Mouse (Mus musculus) C2C12 (cell line): ENCODE data around the gene Stag1. TPM values are rescaled to one million over a fixed set of nuclear protein-coding genes. Genes with fewer than 3 reads are reported as not detected.

Source experiments
- H3K27me3 ChIP-seq: one replicate; pipeline ENCODE4 v1.6.1; 2011; ENCODE audit not compliant: control insufficient read depth, insufficient read depth, insufficient read length
- H3K36me3 ChIP-seq: one replicate; pipeline ENCODE4 v1.6.1; 2011; ENCODE audit not compliant: control insufficient read depth, insufficient read depth
- H3K4me3 ChIP-seq: one replicate; pipeline ENCODE4 v1.5.1; 2011; ENCODE audit warnings: mild to moderate bottlenecking, control low read depth; ENCODE audit not compliant: poor library complexity, insufficient read depth, severe bottlenecking
- H3K79me2 ChIP-seq: one replicate; pipeline ENCODE4 v1.6.1; 2011; ENCODE audit not compliant: control insufficient read depth, insufficient read depth
- H3K79me3 ChIP-seq: one replicate; pipeline ENCODE4 v1.6.1; 2011; ENCODE audit warnings: low read depth, control low read depth
- H3ac ChIP-seq: one replicate; pipeline ENCODE3; 2011; ENCODE audit warnings: low read depth; ENCODE audit not compliant: control insufficient read depth, insufficient read length
- CEBPB ChIP-seq: IDR thresholded peaks from one replicate; pipeline ENCODE4 v1.6.1; 2011; ENCODE audit warnings: low read depth, mild to moderate bottlenecking, control low read depth, moderate library complexity
- CTCF ChIP-seq: IDR thresholded peaks from one replicate; pipeline ENCODE4 v1.5.1; 2011; ENCODE audit not compliant: control insufficient read depth, insufficient read depth, insufficient read length
- FOSL1 ChIP-seq: IDR thresholded peaks from one replicate; pipeline ENCODE4 v1.8.0; 2011; ENCODE audit warnings: mild to moderate bottlenecking, low read length; ENCODE audit not compliant: poor library complexity, insufficient read depth, severe bottlenecking
- MAX ChIP-seq: IDR thresholded peaks from one replicate; pipeline ENCODE4 v1.6.1; 2011; ENCODE audit warnings: mild to moderate bottlenecking, control low read depth
- MYOD1 ChIP-seq: IDR thresholded peaks from one replicate; pipeline ENCODE4 v1.6.1; 2011; ENCODE audit warnings: low read depth; ENCODE audit not compliant: control insufficient read depth, insufficient read length
- MYOG ChIP-seq: IDR thresholded peaks from one replicate; pipeline ENCODE4 v1.6.1; 2011; ENCODE audit not compliant: control insufficient read depth, insufficient read length; ENCODE audit errors: extremely low read depth
- USF1 ChIP-seq: IDR thresholded peaks from one replicate; pipeline ENCODE4 v1.6.1; 2011; ENCODE audit warnings: low read depth, mild to moderate bottlenecking, control low read depth, moderate library complexity
- polyA plus RNA-seq: library from polyadenylated mRNA; unstranded; fragments of >200 nt; fragmentation: generic; extraction: Trizol; gene quantifications from one replicate; pipeline ENCODE4 v1.2.1, GENCODE M21; 2012; ENCODE audit warnings: missing spikeins

The Stag1 gene
- polyA plus RNA-seq, 1 experiment, result 6.6 TPM

GRCm38 (mm10) chr9:100569798-100570625 is 27.6 kb upstream of the Stag1 start:
- Histone ChIP-seq H3K4me3 (no peak overlapping the region), H3ac (no peak overlapping the region), H3K27me3 (no peaks in the 10 kb centered on the region), H3K79me2 (no peaks in the 10 kb centered on the region), H3K36me3 (no peaks in the 10 kb centered on the region), H3K79me3 (no peaks in the 10 kb centered on the region)
- no peak for TF ChIP-seq CEBPB
- no peak for TF ChIP-seq MYOD1
- no peak for TF ChIP-seq FOSL1
- no peak for TF ChIP-seq CTCF
- no peak for TF ChIP-seq MAX
- TF ChIP-seq MYOG, result no peak
- no peak for TF ChIP-seq USF1

GRCm38 (mm10) chr9:100570626-100571233 is 26.9 kb upstream of the Stag1 start, which contains the start of gene Slc35g2:
Slc35g2 (minus strand) TSS chr9:100571090.
- no peaks in the 10 kb centered on the region for H3K27me3 ChIP-seq
- H3K4me3 ChIP-seq, result no peak within 1 kb of the TSS
- H3K79me3 ChIP-seq, result no peaks in the 10 kb centered on the region
- no peaks in the 10 kb centered on the region for H3K79me2 ChIP-seq
- H3K36me3 ChIP-seq, result no peaks in the 10 kb centered on the region
- H3ac ChIP-seq, result no peak within 1 kb of the TSS
- TF ChIP-seq FOSL1 (no peak), CEBPB (no peak), MYOG (no peak), MYOD1 (no peak), CTCF (no peak), USF1 (no peak), MAX (no peak)

- H3K79me2 ChIP-seq, result no peaks in the 10 kb centered on the region
- no peaks in the 10 kb centered on the region for H3K27me3 ChIP-seq
- H3K36me3 ChIP-seq, result no peaks in the 10 kb centered on the region
- no peak for TF ChIP-seq MYOD1
- TF ChIP-seq MAX, result no peak
- TF ChIP-seq CEBPB, result no peak
- no peak for TF ChIP-seq MYOG
- H3ac ChIP-seq, result no peak overlapping the region
- H3K4me3 ChIP-seq, result no peak overlapping the region
- no peaks in the 10 kb centered on the region for H3K79me3 ChIP-seq
Observed at GRCm38 (mm10) chr9:100571511-100571910, 26.1 kb upstream of the Stag1 start.

GRCm38 (mm10) chr9:100573300-100573699 is 24.3 kb upstream of the Stag1 start:
- Histone ChIP-seq H3K36me3 (no peaks in the 10 kb centered on the region), H3K27me3 (no peaks in the 10 kb centered on the region)
- TF ChIP-seq FOSL1 (no peak), USF1 (no peak), CTCF (no peak), CEBPB (no peak), MYOD1 (no peak), MAX (no peak), MYOG (no peak)

GRCm38 (mm10) chr9:100573942-100574341 is 23.7 kb upstream of the Stag1 start:
- H3K79me3 ChIP-seq, result no peaks in the 10 kb centered on the region
- no peaks in the 10 kb centered on the region for H3K36me3 ChIP-seq
- H3ac ChIP-seq, result no peak overlapping the region
- H3K79me2 ChIP-seq, result no peaks in the 10 kb centered on the region
- TF ChIP-seq MYOG (no peak), CTCF (no peak), FOSL1 (no peak), CEBPB (no peak), MAX (no peak), USF1 (no peak), MYOD1 (no peak)
- H3K27me3 ChIP-seq, result no peaks in the 10 kb centered on the region
- H3K4me3 ChIP-seq, result no peak overlapping the region

More at GRCm38 (mm10) chr9:100573300-100573699, 24.3 kb upstream of the Stag1 start:
- H3ac ChIP-seq, result no peak overlapping the region
- H3K79me3 ChIP-seq, result no peaks in the 10 kb centered on the region
- H3K79me2 ChIP-seq, result no peaks in the 10 kb centered on the region
- H3K4me3 ChIP-seq, result no peak overlapping the region
